Mouse (Mus musculus) layer of hippocampus, adult 2 months (tissue): ENCODE data around the gene Rnf6. TPM values are rescaled to one million over a fixed set of nuclear protein-coding genes. Genes with fewer than 3 reads are reported as not detected.
A peak's percentile ranks its signal among the peaks of the same experiment; 100 is the strongest.

Experiments used
- DNase-seq, 2 experiments: peaks; one replicate each; pipeline ENCODE4 v3.0.0; 2022; ENCODE audit warnings: low spot score in 2 of 2
- H3K27ac ChIP-seq: fragments of 200-600 bp; 2 replicates; pipeline ENCODE4 v1.8.1; 2022
- H3K4me3 ChIP-seq: fragments of 200-600 bp; 2 replicates; pipeline ENCODE4 v1.8.1; 2022; ENCODE audit warnings: mild to moderate bottlenecking
- CTCF ChIP-seq: fragments of 200-600 bp; conservative IDR thresholded peaks from 2 replicates; pipeline ENCODE4 v1.8.1; 2022; ENCODE audit warnings: antibody characterized with exemption, mild to moderate bottlenecking, moderate library complexity
- long read RNA-seq, 2 experiments: library from polyadenylated mRNA; stranded (forward); transcript quantifications; one replicate each; pipeline ENCODE4 v2.0.0; 2021; ENCODE audit warnings: borderline mapping rate in 2 of 2
- total RNA-seq, 2 experiments: library from RNA; stranded (reverse); gene quantifications; 2 replicates each; pipeline ENCODE4 v1.2.3; 2021

The Rnf6 gene
- total RNA-seq: 10 to 100 TPM; 64.6 to 70.8 TPM
- long read RNA-seq, experiment 1, transcript Rnf6-208 (5 exons, 3,276 nt): minor isoform, 9 of 71 reads
- long read RNA-seq, experiment 1, transcript Rnf6-206 (5 exons, 3,452 nt): major isoform, 37 of 71 reads
- long read RNA-seq, experiment 1, partial matches to known transcripts: 17 of 71 reads
- long read RNA-seq, experiment 1, other reads (novel, unspliced or antisense): 5 of 71 reads
- long read RNA-seq, experiment 2, transcript Rnf6-208 (5 exons, 3,276 nt): minor isoform, 14 of 107 reads
- long read RNA-seq, experiment 2, transcript Rnf6-206 (5 exons, 3,452 nt): major isoform, 53 of 107 reads
- long read RNA-seq, experiment 2, partial matches to known transcripts: 26 of 107 reads
- long read RNA-seq, experiment 2, other reads (novel, unspliced or antisense): 11 of 107 reads

DNA sequence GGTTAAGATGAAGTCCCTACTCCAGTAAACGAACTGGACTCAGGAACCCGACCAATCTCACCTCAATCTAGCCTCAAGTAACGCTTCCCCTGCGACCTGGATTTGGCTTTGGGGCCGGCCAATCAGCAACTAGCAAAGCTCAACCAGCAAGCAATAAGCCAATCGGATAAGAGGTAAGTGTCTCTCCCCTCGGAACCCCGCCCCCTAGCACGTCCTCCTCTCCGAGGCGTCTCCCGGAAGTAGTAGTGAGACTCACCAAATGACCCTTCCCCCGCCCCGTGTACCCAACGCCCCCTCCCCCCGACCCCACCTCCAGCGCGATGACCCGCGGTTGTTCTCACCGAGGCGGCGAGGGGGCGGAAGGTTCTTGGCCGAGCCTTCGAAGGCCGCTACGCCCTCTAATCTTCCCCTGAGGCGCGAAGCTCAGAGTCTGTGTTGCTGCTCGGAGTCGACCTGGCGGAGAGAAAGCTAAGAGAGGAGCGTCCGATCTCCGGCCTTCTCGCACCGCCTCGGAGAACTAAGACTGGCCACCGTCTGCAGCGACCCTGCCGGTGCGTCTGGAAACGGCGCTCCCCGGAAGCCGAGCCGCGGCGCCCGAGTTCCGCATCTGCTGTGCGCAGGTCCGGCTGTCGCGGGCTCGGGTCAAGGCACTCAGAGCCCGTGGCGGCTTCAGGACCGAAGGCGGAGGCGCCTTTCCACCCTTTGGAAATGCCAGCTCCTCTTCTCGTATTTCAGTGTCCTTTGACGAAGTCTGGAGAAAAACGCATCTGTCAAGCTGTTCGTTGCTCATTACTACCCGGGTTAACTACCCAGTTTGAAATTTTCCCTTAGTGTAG lies at the start of gene Rnf6:
Gene Rnf6 (minus strand): TSS at position 677 of the 836 bp plus-strand sequence.
- Histone ChIP-seq H3K27ac (peak within 1 kb of the TSS; percentile 99), H3K4me3 (peak within 1 kb of the TSS; percentile 94)
- TF ChIP-seq CTCF: peak; percentile 62
- peak; percentile 92 to 97 for DNase-seq

DNA sequence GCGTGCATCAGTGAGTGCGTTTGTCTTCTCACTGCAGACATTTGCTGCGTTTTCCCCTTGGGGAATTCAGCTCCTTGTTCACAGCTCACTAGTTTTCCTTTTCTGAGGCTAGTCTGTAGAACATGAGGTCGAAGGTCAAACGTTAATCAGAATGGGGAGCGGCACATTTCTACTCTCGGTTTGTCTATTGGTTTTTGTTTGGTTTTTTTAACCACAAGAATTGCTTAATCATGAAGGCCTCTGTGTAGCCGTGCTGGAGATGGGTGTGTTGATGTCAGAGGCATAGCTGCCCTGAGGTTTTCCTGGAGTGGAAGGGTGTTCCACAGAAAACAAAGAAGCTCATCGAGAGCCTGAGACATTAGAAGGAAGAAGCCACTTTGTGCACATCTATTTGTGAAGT lies 49.2 kb upstream of the Rnf6 start:
- no peak overlapping the region for H3K4me3 ChIP-seq
- DNase-seq: no peak
- no peak for TF ChIP-seq CTCF
- H3K27ac ChIP-seq: no peak overlapping the region

DNA sequence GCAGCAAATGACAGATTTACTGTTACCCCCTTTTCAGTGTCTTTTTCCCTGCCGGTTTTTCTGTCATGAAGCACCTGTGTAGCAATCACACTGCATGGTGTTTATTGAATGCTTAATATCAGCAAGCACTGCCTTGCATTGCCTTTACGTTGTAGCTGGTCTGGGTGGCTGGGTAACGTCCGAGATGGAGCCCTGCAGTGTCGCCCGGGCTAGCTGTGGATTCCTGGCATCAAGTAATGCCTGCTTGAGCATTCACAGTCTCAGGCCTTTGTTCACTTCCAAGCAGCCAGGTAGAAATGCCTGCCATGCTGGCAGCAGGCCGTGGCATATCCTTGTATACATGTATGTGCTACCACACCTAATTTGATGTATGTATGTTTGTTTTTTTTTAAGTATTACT lies 46.4 kb upstream of the Rnf6 start:
- Histone ChIP-seq H3K27ac (no peak overlapping the region), H3K4me3 (no peak overlapping the region)
- no peak for TF ChIP-seq CTCF

DNA sequence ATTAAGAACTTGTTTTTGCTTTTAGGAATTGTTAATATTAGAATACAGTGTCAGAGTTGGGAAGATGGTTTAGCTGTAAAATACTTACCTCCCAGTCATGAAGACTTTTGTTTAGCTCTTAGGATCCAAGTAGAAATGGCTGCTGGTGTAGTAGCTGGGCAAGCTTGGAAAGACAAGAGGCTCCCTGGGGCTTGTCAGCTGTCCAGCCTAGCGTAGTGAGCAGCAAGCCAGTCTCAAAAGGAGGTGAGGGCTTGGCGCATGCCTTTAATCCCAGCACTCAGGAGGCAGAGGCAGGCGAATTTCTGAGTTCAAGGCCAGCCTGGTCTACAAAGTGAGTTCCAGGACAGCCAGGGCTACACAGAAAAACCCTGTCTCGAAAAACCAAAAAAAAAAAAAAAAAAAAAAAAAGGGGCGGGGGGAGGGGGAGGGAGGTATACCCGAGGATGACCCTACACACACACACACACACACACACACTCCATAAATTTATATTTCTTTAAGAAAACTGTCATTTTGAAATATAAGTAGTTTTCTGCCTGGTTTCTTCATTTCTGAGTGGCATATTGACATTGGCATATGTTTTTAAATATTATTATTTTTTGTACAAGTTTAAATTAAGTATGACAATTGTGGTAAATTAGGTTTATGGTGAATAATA lies 44.7 kb upstream of the Rnf6 start:
- no peak for TF ChIP-seq CTCF
- H3K4me3 ChIP-seq: no peak overlapping the region
- no peak overlapping the region for H3K27ac ChIP-seq
- no peak for DNase-seq

More for the DNA sequence above, 46.4 kb upstream of the Rnf6 start:
- DNase-seq: no peak

DNA sequence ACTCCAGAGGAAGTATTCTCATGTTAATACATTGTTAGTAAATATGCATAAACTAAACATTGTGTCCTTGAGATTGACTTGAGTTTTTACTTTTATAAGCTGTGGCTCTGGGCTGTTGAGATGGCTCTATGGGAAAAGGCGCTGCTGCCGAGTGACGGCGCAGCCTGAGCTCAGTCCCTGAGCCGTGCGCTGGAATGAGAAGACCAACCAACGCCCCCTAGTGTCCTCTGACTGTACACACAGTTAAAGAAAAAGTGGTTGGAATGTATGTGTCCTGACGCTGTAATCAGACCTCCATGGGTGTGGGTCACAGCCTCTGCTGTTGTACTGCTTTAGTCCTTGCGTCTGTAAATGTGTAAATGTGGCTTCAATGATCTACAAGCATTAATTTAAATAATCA lies 38.6 kb upstream of the Rnf6 start:
- peak; percentile 45 for TF ChIP-seq CTCF

DNA sequence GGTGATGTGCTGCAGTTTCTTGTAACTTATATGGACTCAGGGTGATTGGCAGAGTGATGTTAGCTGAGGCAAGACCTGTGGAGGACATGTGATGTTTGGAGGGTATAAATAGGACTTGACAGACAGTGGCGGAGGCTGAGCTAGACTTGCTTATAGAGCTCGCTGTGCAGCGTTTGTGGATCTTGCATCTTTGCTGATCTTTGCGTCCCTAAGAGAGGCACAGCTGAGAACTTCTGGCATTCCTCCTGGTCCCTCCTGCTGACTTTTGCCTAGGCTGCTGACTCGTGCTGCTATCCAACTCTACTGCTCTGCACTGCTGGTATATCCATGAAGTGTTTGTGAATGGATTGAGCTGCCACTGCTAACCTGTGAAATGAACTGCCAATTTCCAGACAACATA lies 32.3 kb upstream of the Rnf6 start:
- H3K27ac ChIP-seq: no peak overlapping the region
- peak in 1 of 2 experiments; percentile 22 for DNase-seq
- no peak for TF ChIP-seq CTCF
- no peak overlapping the region for H3K4me3 ChIP-seq

More for the DNA sequence above, 38.6 kb upstream of the Rnf6 start:
- no peak overlapping the region for H3K27ac ChIP-seq
- DNase-seq: no peak
- no peak overlapping the region for H3K4me3 ChIP-seq

DNA sequence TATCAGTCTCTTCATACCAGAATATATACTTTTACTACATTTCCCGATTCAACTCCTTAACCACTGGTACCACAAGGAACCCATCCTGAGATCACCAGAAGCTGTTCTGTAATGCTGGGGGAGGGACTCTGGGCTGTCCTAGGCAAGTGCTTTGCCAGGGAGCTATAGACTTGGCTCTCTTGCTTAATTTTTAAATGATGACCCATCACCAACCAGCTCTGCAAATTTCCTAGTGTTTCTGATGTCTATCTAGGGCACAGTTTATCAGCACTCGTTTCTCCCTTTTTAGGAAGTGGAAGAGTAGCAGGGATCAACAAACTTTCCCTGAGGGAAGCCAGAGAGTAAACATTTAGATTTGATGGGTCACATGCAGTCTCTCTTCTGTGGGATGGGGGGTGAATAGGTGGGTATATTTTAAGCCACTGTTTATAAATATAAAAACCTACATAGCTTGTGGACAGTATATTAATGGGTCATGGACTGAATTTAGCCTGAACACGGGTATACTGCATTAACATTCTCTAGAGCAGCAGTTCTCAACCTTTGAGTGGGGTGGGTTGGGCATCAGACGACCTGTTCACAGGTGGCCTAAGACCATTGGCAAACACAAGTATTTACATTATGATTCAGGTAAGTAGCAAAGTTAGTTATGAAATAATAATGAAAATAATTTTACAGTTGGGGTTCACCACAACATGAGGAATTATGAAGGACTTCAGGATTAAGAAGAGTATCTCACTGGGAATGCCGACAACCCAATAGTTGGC lies 30.5 kb upstream of the Rnf6 start:
- no peak for DNase-seq
- TF ChIP-seq CTCF: no peak
- H3K27ac ChIP-seq: no peak overlapping the region
- no peak overlapping the region for H3K4me3 ChIP-seq

DNA sequence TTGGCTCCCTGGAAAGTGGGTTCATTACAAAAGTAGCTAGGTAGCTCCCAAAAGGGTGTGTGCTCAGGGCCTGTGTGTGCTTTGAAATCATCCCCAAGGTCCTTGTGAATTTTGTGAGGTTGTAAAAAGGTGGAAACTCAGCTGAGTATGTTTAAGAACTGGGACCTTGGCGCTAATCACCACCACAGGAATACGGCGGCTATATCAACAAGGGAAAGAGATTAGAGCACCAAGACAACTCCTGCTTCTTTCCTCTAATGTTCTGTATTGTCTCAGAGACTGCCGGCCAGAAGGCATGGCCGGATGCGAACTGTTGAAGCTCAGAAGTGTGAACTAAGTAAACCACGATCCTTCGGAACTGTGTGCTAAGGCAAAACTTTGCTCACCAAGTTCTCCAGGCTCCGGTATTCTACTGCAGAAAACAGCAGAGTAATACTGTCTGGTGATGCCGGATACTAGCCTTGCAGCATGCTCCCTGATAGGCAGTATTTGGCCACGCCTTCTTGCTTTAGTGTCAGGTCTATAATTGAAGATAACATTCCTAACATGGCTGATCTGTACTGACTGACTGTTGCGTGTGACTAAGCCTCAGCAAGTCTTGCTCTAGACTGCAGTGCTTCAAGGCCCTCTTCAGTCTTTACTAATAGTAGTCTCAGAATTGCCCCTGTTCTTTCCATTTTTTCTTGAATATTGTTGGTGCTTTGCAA lies 29.2 kb upstream of the Rnf6 start:
- no peak for DNase-seq
- Histone ChIP-seq H3K4me3 (no peak overlapping the region), H3K27ac (no peak overlapping the region)
- no peak for TF ChIP-seq CTCF

DNA sequence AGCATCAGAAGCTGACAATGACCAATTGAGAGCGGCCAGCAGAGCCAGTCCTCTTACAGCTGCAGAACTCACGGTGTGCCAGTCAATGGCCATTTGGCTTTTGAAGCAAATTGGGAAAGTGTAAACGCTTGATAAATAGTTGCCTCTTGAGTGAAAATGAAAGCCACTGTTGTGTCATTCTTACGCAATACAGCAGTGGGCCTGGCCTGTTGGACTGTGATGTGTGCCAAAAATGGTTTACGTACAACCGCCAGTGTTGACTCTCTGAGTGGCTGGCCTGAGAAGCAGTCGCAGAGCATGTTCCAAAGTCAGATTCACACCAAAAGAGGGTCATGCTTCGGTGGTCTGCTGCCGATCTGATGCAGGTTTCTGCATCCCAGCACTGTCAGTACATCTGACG lies 27.4 kb upstream of the Rnf6 start:
- no peak for TF ChIP-seq CTCF
- Histone ChIP-seq H3K27ac (no peak overlapping the region), H3K4me3 (no peak overlapping the region)
- DNase-seq: no peak

DNA sequence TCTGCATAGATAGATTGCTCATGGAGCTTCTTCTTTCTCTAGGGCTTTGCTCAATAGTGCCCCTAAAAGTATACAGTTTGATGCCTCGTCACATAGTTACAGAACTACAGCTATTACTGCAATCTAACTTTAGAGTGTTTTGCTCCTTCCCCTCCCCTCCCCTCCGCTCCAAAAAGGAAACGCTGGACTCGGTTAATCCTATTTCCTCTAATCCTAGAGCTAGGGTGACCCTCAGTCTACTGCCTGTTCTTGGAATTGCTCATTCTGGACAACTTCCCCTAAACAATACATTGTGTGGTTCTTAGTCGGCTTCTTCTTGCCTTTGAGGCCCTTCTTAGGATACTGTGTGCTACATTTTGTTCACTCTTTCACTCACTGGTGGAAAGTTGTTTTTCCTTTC lies 26.4 kb upstream of the Rnf6 start:
- Histone ChIP-seq H3K27ac (no peak overlapping the region), H3K4me3 (no peak overlapping the region)
- TF ChIP-seq CTCF: no peak
- DNase-seq: no peak

DNA sequence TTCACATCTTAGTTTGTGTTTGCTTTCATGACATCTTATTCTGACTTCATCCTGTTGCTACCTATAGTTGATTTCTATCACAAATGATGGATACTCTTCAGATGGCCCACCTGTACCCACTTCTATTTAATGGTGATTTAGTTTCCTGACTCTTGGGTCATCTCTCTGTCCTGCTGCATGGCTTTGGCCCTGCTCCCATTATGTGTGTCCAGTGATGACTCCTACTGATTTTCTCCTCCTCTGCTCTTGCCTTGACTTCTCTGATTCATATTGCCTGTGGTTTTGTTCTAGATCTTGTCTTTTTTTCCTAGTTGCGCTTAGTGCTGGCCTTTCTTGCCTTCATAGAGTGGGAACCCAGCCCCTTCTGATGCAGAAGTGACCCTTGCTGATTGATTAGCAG lies 25.0 kb upstream of the Rnf6 start:
- H3K27ac ChIP-seq: no peak overlapping the region
- TF ChIP-seq CTCF: no peak

More for the DNA sequence above, 25.0 kb upstream of the Rnf6 start:
- DNase-seq: no peak
- no peak overlapping the region for H3K4me3 ChIP-seq
